Comparison of ENCODE assay signal across 9 mouse cellular contexts in the genomic region with DNA sequence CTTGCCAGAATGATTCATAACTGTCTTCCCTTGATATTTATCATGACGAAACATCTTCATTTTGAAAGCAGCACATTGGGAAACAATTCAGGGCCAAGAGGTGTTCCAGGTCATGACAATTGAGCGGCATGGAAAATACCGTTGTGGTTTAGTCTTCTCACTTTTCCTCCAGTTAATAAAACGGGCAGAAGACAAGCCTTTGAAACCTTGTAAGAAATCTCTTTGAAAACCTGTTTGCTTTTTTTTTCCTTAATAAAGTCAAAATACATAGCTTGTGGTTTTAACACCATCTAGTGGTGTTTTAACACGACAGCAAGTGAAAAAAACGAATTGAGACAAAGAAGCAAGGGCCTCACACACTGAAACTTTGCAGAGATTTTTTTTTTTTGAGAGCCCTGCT.
DNase-seq lines count a peak whose midpoint lies in the region; ATAC-seq lines count a peak whose summit lies in the region.
"Had no signal": no experiment of that assay in that cellular context is flagged by ENCODE, and none has a peak within 500 bp of the region (broad histone marks: within the 10 kb centered on the region; RNA-seq: fewer than 3 reads in every experiment).

No protein-coding gene starts in this region.

- no peaks in the 10 kb centered on the region for H3K4me1 ChIP-seq in midbrain, embryonic 15.5 days

- H3K9ac ChIP-seq in midbrain, embryonic 15.5 days = no peak overlapping the region

- no peak overlapping the region for H3K27ac ChIP-seq in midbrain, embryonic 15.5 days

- intact Hi-C loops in left cerebral cortex, postnatal 14 days (cut with DNase I) = loop anchor here (10.0 kb wide), 1 partner anchor 370 kb away; no protein-coding TSS in a partner anchor
- intact Hi-C loops in left cerebral cortex, postnatal 4 days (cut with DNase I) = loop anchor here (5.0 kb wide), 1 partner anchor 373 kb away; no protein-coding TSS in a partner anchor

- no peaks in the 10 kb centered on the region for H3K36me3 ChIP-seq in midbrain, embryonic 15.5 days (replicated peaks)

- 24% methylated on average over 6 of the region's 6 CpGs for WGBS in midbrain, embryonic 15.5 days

- ATAC-seq in midbrain, embryonic 15.5 days (replicated peaks) = no peak

- no peaks in the 10 kb centered on the region for H3K27me3 ChIP-seq in midbrain, embryonic 15.5 days (replicated peaks)

- DNase-seq in embryo, embryonic 10.5 days (ENCODE audit: low spot score) = peak; percentile 53
- DNase-seq in embryo, embryonic 9.5 days (ENCODE audit: extremely low spot score) = no peak
- peak; percentile 5 to 41 for DNase-seq in left cerebral cortex, postnatal 14 days (ENCODE audit: low spot score in 2 of 2)
- DNase-seq in left cerebral cortex, postnatal 4 days = no peak
- peak; percentile 20 for DNase-seq in brain, adult 2 months (ENCODE audit: low read depth, low spot score)
- no peak for DNase-seq in spleen, adult 12 weeks (ENCODE audit: low spot score)
- DNase-seq in urinary bladder, postnatal 14 days (ENCODE audit: low spot score) = no peak
- DNase-seq: heart, postnatal 10 days had no signal

- H3K4me3 ChIP-seq in midbrain, embryonic 15.5 days = peak overlapping the region; percentile 15; the same call in 1 of the 2 replicates

- H3K4me2 ChIP-seq in midbrain, embryonic 15.5 days = peak overlapping the region; percentile 34

- H3K9me3 ChIP-seq in midbrain, embryonic 15.5 days = no peaks in the 10 kb centered on the region

Comparison
In these comparisons a context has a peak if more than half of its experiments do, and no peak if none do; other contexts are left out.
1. DNase-seq: peak in embryo, embryonic 10.5 days (single experiment), left cerebral cortex, postnatal 14 days (2 of 2) and brain, adult 2 months (single experiment); none in embryo, embryonic 9.5 days (single experiment), left cerebral cortex, postnatal 4 days (single experiment), spleen, adult 12 weeks (single experiment) and urinary bladder, postnatal 14 days (single experiment).